Mouse (Mus musculus) spleen, adult 18-20 months (tissue): ENCODE data around the gene Slc24a5.

Experiments used
- DNase-seq, 2 experiments: peaks; one replicate each; pipeline ENCODE4 v3.0.0; 2022; ENCODE audit warnings: mixed read lengths in 2 of 2

Slc24a5 gene

DNA sequence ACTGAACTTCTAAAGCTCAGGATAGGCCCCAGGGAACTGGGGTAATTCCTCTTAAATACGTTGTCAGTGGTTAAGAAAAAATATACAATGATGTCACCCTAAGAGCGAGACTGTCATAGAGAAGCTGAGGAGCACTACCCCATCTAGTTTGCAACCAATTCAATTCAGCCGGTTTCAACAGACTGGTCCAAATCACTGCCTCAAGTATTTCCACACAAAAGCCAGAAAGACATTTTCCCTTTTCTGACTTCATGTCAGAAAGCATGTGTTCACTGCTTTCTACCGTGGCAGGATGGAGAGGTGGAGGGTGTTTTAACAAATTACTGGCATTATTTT is 54.3 kb downstream of the Slc24a5 start:
- no peak for DNase-seq

DNA sequence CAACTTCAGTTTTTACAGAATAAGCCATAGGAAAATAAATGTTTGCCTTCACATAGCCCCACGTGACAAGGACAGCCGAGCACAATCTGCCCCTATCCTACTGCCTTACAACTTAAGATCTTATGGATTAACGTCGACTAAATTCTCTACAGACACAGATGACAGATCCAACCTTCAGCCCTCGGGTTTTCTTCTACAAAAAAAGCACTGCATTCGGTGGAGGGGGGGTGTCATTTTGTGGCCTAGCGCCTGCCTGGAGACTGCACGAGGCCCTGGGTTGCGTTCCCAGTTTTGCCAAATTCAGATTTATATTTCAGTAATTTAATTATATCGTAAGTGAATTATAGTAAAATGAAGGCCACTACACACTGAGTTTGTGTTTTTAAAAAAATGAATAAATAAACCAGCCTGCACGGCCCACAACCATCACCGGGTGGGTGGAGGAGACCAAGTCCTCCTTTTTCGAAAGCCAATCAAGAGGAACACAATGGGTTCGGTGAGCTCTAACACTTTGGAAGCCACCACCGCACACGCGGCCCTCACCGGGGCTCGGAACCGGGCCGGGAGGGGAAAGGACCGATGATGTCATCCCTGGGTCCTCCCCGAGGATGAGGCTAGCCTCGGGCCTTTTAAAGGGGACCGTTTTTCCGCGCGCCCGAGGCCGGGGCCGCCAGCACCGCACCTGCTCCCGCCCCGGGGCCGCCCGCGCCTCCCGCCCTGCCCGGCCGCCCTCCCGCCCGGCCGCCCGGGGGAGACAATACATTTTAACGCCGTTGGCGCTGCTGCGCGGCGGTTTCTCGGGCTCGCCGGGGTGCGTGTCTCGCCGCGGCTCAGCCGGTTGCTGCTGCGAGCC is 54.9 kb downstream of the Slc24a5 start:
- DNase-seq = peak; percentile 28 to 51

DNA sequence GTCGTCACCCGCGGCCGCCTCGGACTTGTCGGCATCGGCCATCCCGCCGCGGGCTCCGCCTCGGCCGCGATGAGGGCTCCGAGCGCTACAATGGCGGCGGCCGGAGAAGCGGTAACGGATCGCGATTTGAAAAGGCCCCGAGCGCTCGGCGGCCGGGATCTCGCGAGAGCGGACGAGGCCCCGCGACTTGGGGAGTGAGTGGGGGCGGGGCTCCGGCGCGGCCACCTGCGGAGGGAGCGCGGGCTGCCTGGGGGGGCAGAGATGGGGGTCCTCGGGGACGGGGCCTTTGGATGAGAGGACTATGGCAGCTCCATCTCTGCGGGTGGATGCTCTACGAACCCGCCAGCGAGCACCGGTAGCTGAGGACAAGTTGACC is 55.5 kb downstream of the Slc24a5 start, which contains the start of gene Myef2:
Gene Myef2 (minus strand): TSS at position 185 of the 376 bp plus-strand sequence.
- peak; percentile 68 to 84 for DNase-seq

DNA sequence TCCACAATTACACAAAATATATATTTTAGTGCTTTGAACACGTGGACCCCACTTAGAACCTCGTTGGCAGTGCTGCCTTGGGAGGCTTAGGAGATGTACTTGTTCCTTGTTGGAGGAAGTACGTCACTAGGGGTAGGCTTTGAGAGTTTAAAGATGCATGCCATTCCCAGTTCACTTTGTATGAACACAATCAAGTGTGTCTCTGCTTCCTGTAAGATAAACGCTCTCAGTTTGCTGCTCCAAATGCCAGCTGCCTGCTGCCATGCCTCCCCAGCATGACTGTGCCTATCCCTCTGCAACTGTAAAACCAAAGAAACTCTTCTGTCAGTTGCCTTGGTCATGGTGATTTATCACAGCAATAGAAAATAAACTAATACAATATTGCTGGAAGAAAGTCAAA is 57.9 kb downstream of the Slc24a5 start:
- DNase-seq = no peak

DNA sequence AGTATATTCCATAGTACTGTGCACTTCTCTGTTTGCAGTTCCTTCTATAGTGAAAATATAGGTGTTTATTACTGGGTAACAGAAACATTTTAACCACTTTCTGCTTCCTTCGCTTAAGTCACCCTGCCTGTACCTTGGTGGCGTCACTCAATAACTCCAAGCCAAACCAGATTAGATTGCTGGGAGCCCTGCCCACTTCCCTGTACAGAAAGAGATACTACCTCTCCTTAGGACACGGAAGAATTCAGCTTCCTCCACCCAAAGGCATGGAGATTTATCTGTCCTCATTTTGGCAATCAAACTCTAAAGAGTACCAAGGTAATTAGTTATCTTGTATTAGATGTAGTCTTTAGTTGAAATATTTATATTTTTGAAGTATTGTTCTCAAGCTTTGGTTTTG is 58.9 kb downstream of the Slc24a5 start:
- DNase-seq = no peak

DNA sequence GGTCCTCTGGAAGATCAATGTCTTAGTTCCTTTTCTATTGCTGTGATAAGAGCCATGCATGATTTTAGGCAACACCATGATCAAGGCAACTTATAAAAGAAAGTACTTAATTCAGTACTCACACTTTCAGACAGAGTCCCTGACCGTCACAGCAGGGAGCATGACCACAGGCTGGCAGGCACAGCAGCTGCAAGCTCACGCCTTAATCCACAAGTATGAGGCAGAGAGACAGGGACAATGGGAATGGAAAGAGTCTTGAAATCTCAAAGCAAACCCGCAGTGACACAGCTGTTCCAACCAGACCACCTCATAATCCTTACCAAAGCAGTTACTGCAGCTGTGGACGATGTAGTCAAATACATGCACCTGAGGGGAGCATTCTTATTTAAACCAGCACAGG is 66.2 kb downstream of the Slc24a5 start:
- DNase-seq = no peak

DNA sequence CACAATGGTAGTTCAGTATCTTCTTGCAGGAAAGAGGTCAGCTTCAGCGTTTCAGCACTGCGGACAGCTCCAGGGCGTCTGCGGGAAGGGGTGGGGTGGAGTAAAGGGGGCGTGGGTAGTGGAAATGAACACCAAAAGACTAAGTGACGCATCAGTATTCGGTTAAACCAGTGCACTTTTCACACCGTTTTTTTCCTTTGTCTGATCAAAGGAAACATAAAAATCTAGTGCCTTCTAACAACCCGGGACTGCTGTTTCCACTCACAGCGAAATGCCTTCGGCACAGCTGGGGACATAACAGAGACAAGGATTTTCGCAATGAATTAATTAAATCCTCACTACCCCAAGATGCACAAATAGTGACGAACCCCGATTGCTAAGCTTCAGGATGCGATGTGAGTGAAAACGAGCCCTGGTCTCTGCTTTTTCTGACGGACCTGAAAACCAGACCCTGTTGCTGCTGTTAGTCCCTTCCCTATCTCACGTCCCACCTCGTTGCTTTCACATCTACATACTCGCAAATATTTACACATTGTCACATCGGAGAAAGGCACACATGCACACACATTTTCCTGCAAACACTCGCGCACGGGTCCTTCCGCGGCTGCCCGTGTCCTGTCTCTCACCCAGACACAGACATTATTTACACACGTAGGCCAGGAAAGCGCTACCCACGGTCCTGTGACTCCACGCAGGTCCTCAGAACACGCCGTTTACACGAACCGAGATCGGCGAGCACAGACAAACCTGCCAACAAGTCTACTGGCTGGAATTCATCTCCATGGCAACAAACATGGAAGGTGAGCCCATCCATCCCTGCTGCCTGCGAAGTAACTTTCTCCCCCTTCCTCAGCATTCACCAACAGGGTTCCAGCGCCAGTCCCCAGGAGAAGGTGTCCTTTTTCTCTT is 68.2 kb downstream of the Slc24a5 start, which contains the start of gene Ctxn2:
Gene Ctxn2 (plus strand): TSS at position 790 of the 909 bp plus-strand sequence.
- DNase-seq = peak; percentile 7 to 22

DNA sequence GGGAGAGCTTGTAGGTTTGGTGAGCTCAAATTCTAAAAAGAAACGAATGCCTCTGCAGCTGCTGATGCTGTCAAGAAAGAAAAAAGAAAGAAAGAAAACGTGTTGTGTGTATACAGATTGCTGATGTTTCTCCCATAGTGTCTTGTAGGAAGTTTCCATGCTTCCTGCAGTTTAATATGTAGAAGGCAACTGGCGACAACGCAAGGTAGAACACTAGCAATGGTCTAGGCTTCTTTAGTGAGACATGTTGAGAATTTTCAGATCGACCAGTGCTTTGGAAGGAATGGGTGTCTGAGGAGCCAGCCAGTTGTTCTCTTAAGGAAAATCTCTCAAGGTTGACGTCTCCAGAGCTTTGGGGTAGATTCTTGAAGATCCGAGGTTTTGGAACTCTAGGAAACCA is 68.9 kb downstream of the Slc24a5 start:
- DNase-seq = no peak
